Mouse (Mus musculus) hindlimb bud, embryonic 11.5 days (tissue): ENCODE measurements around the gene Eif5.
A peak's percentile ranks its signal among the peaks of the same experiment; 100 is the strongest.

ENCODE experiments used
- DNase-seq: peaks from one replicate; pipeline ENCODE4 v3.0.0-alpha.2; 2012; ENCODE audit warnings: low read depth, low spot score; ENCODE audit errors: extremely low spot score

The Eif5 gene

GRCm38 (mm10) chr12:111562276-111562814 lies 24.5 kb downstream of the Eif5 start:
- no peak for DNase-seq

GRCm38 (mm10) chr12:111563076-111563629 lies 25.3 kb downstream of the Eif5 start:
- no peak for DNase-seq

GRCm38 (mm10) chr12:111565363-111565762 lies 27.5 kb downstream of the Eif5 start:
- no peak for DNase-seq

- DNase-seq, result no peak
Measured at GRCm38 (mm10) chr12:111568836-111569235, 31.0 kb downstream of the Eif5 start.

- DNase-seq, result no peak
Measured at GRCm38 (mm10) chr12:111572406-111572805, 34.6 kb downstream of the Eif5 start.

GRCm38 (mm10) chr12:111573315-111573714 lies 35.5 kb downstream of the Eif5 start:
- DNase-seq, result no peak

GRCm38 (mm10) chr12:111574074-111574886 lies 36.5 kb downstream of the Eif5 start, which contains the start of gene Mark3:
Gene Mark3, plus strand, starts transcription at chr12:111574523.
- DNase-seq, result peak; percentile 80

GRCm38 (mm10) chr12:111574887-111575838 lies 37.3 kb downstream of the Eif5 start:
- DNase-seq, result no peak

- no peak for DNase-seq
Measured at GRCm38 (mm10) chr12:111583058-111583457, 45.2 kb downstream of the Eif5 start.

GRCm38 (mm10) chr12:111584401-111584800 lies 46.6 kb downstream of the Eif5 start:
- no peak for DNase-seq

GRCm38 (mm10) chr12:111587252-111587651 lies 49.4 kb downstream of the Eif5 start:
- no peak for DNase-seq

- DNase-seq, result no peak
Measured at GRCm38 (mm10) chr12:111592407-111593021, 54.7 kb downstream of the Eif5 start.

GRCm38 (mm10) chr12:111593775-111594174 lies 56.0 kb downstream of the Eif5 start:
- DNase-seq, result no peak
